In the genomic region with DNA sequence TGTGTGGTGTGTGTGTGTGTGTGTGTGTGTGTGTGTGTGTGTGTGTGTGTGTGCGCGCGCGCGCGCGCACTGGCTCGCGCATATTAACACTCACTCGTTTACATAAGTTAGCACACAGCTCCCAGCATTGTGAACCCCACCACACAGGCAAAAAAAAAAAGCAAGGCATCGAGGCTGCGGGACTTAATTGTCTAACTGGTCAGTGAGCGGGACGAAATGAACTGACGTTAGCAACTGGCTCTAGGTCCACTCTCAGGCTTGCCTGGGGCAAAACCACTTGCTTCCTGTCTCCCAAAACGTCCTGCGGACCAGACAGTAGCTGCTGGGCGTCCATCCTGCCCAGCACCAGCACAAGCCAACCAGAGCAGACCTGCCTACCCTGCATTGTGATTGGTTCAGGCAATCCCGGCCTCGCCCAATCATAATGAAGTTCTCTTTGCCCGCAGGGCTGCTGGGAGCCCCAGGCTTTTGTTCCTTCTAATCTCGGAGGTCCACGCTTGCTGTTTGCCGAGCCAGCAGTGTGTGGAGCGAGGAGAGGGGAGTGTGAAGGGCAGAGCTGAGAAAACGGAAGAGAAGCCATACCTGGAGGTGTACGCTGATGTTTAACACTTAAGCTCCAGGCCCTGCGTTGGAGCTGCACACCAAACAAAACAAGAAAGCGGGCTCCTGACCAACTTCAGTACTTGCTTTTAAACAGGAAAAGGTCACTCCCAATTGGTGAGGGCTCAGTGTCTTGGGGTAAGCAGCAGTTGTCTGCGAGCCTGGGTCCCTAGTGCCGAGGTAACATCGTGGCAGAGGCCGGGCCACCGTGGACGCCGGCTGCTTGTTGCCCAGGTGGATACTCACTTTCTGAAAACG, we compare ENCODE assay signal across 8 mouse cellular contexts. TPM values are rescaled to one million over a fixed set of nuclear protein-coding genes. Genes with fewer than 3 reads are reported as not detected.
A peak's percentile ranks its signal among the peaks of the same experiment; 100 is the strongest.
DNase-seq lines count a peak whose midpoint lies in the region; TF ChIP-seq lines count a peak whose summit lies in the region.

No protein-coding gene starts in this region.

- DNase-seq in adipocyte (ENCODE audit: low spot score) = peak; percentile 94
- peak; percentile 81 to 86 for DNase-seq in gastrocnemius, adult 8-10 months (ENCODE audit: low spot score in 2 of 2)
- DNase-seq in hindlimb bud, embryonic 11.5 days (ENCODE audit: extremely low spot score, low read depth, low spot score) = peak; percentile 93
- DNase-seq in left cerebral cortex, adult 2 months (ENCODE audit: extremely low spot score in 1 of 2, low spot score in 2 of 2) = peak; percentile 86 to 92
- DNase-seq in retina, postnatal 7 days (ENCODE audit: low read depth, low spot score) = peak; percentile 89
- DNase-seq in urinary bladder, adult 18-20 months (ENCODE audit: low spot score in 2 of 2) = peak; percentile 76 to 90

- no peak for TF ChIP-seq CTCF in cortical plate, adult 2 months (IDR thresholded peaks at IDR 0.05; ENCODE audit: extremely low read depth, insufficient read depth, low read length)
- no peak for TF ChIP-seq CTCF in left cerebral cortex, adult 2 months (IDR thresholded peaks at IDR 0.05)

- no peaks in the 10 kb centered on the region for H3K79me2 ChIP-seq in macrophage (ENCODE audit: inconsistent target)

- no peaks in the 10 kb centered on the region for H3K36me3 ChIP-seq in macrophage (ENCODE audit: inconsistent target)

- peak overlapping the region; percentile 80 for H3K27ac ChIP-seq in cortical plate, adult 2 months (ENCODE audit: insufficient read depth, low read length)
- H3K27ac ChIP-seq in left cerebral cortex, adult 2 months = peak overlapping the region; percentile 96
- peak overlapping the region; percentile 63 for H3K27ac ChIP-seq in macrophage

- 2% methylated on average over 30 of the region's 37 CpGs for WGBS in macrophage (ENCODE audit: missing documents)

- peak overlapping the region; percentile 39 for H3K4me3 ChIP-seq in cortical plate, adult 2 months (ENCODE audit: insufficient read depth, low read length)
- H3K4me3 ChIP-seq in left cerebral cortex, adult 2 months = peak overlapping the region; percentile 52
- peak overlapping the region; percentile 53 for H3K4me3 ChIP-seq in macrophage (ENCODE audit: inconsistent target)

- no peak; the same call in none of the 2 replicates for TF ChIP-seq POLR2A in cortical plate, adult 2 months (IDR thresholded peaks at IDR 0.05; ENCODE audit: extremely low read depth, insufficient read depth, low read length)

- intact Hi-C loops in left cerebral cortex, adult 2 months (cut with DNase I) = no loop called here

- H3K4me1 ChIP-seq in cortical plate, adult 2 months (ENCODE audit: control insufficient read depth, insufficient read depth, low read length) = peaks cover 3% of the 10 kb centered on the region; the same call in 1 of the 2 replicates

RNA-seq across cellular contexts. Expression of gene Actg1, which starts 32.3 kb away (rescaled TPM):
- 1,064 and 1,106 TPM in 2 replicates for polyA plus RNA-seq in cortical plate, adult 2 months (2012; rRNA removed)
- 100 to 1,000 TPM; 131 to 185 (median 162) TPM for total RNA-seq in gastrocnemius, adult 8-10 months (2022)
- 1,000 to 10,000 TPM; 1,100 to 1,129 TPM for total RNA-seq in left cerebral cortex, adult 2 months (2021)
- total RNA-seq in macrophage (2018; cell fraction: chromatin; rRNA removed) = 1,000 to 10,000 TPM in 2 of 26 experiments, 100 to 1,000 TPM in 24; 287 to 1,531 (median 530) TPM
- 1,000 to 10,000 TPM; 1,610 to 3,491 (median 2,081) TPM for total RNA-seq in macrophage (2018; cell fraction: cytosol; rRNA removed)
- 1,000 to 10,000 TPM in 17 of 26 experiments, 100 to 1,000 TPM in 9; 698 to 2,123 (median 1,142) TPM for total RNA-seq in macrophage (2018; cell fraction: nucleus; rRNA removed)
- polyA plus RNA-seq in macrophage (2018) = 1,569 to 2,966 TPM (median 1,773 TPM) in 3 replicates

RNA-seq across cellular contexts. Expression of gene Fscn2, which starts 45.3 kb away (rescaled TPM):
- polyA plus RNA-seq in cortical plate, adult 2 months (2012; rRNA removed) = 0.28 and 0.67 TPM in 2 replicates
- under 1 TPM in 3 of 4 experiments, not detected in 1; 0.21 to 0.54 (median 0.29) TPM for total RNA-seq in gastrocnemius, adult 8-10 months (2022)
- under 1 TPM in 1 of 2 experiments, not detected in 1; 0.25 TPM for total RNA-seq in left cerebral cortex, adult 2 months (2021)
- total RNA-seq in macrophage (2018; cell fraction: chromatin; rRNA removed) = under 1 TPM in 1 of 26 experiments, not detected in 25; 0.49 TPM
- total RNA-seq in macrophage (2018; cell fraction: cytosol; rRNA removed) = under 1 TPM in 1 of 26 experiments, not detected in 25; 0.16 TPM
- total RNA-seq in macrophage (2018; cell fraction: nucleus; rRNA removed) = not detected
- polyA plus RNA-seq in macrophage (2018) = not detected in 3 replicates

Comparison
In these comparisons a context has a peak if more than half of its experiments do, and no peak if none do; other contexts are left out.
1. Peak in every context shown above with its lines: DNase-seq, H3K4me3 ChIP-seq and H3K27ac ChIP-seq.
2. RNA of gene Actg1, which starts 32.3 kb away (total RNA-seq): 1,100 to 1,129 TPM in left cerebral cortex, adult 2 months; 131 to 185 TPM in gastrocnemius, adult 8-10 months; every median in the first group is over 4 times any median in the second.